Mouse (Mus musculus): ENCODE results near the gene Entpd8. TPM values are rescaled to one million over a fixed set of nuclear protein-coding genes. Genes with fewer than 3 reads are reported as not detected.

Entpd8 gene
- polyA plus RNA-seq, 1 experiment from 2014 or later, result not detected

GRCm38 (mm10) chr2:25122666-25123065 is 42.6 kb downstream of the Entpd8 start:
- Histone ChIP-seq H3K4me3 (ENCODE audit: low read depth, low read length) (no peak overlapping the region), H3K9ac (ENCODE audit: low read length) (no peak overlapping the region), H3K4me2 (ENCODE audit: low read depth, low read length, severe bottlenecking) (no peak overlapping the region), H3K27me3 (ENCODE audit: control insufficient read depth, insufficient read depth, low read length) (no peaks in the 10 kb centered on the region), H3K27ac (ENCODE audit: low read depth, low read length) (no peak overlapping the region), H3K9me3 (ENCODE audit: control insufficient read depth, low read length) (no peaks in the 10 kb centered on the region), H3K36me3 (ENCODE audit: control insufficient read depth, insufficient read depth, low read length) (no peaks in the 10 kb centered on the region), H3K4me1 (replicated peaks; ENCODE audit: control insufficient read depth, insufficient read depth, low read length) (peaks cover 26% of the 10 kb centered on the region)
- 77% methylated on average over 2 of the region's 2 CpGs for WGBS
- DNase-seq (ENCODE audit: low spot score), result no peak
- no peak for ATAC-seq (replicated peaks; ENCODE audit: low FRiP score)

- DNase-seq (ENCODE audit: low spot score) (no peak), ATAC-seq (replicated peaks; ENCODE audit: low FRiP score) (no peak)
- H3K4me1 ChIP-seq (replicated peaks; ENCODE audit: control insufficient read depth, insufficient read depth, low read length), result peaks cover 34% of the 10 kb centered on the region
- no peaks in the 10 kb centered on the region for H3K9me3 ChIP-seq (ENCODE audit: control insufficient read depth, low read length)
- H3K4me2 ChIP-seq (ENCODE audit: low read depth, low read length, severe bottlenecking), result no peak overlapping the region
- H3K27ac ChIP-seq (ENCODE audit: low read depth, low read length), result no peak overlapping the region
- H3K9ac ChIP-seq (ENCODE audit: low read length), result no peak overlapping the region
- no peaks in the 10 kb centered on the region for H3K27me3 ChIP-seq (ENCODE audit: control insufficient read depth, insufficient read depth, low read length)
- 91% methylated on average over 5 of the region's 5 CpGs for WGBS
- H3K4me3 ChIP-seq (ENCODE audit: low read depth, low read length), result no peak overlapping the region
- H3K36me3 ChIP-seq (ENCODE audit: control insufficient read depth, insufficient read depth, low read length), result no peaks in the 10 kb centered on the region
Measured at GRCm38 (mm10) chr2:25123527-25123926, 43.4 kb downstream of the Entpd8 start.

GRCm38 (mm10) chr2:25124411-25124810 is 44.3 kb downstream of the Entpd8 start:
- WGBS, result 86% methylated on average over 3 of the region's 3 CpGs
- H3K4me1 ChIP-seq (replicated peaks; ENCODE audit: control insufficient read depth, insufficient read depth, low read length), result peaks cover 43% of the 10 kb centered on the region

GRCm38 (mm10) chr2:25125146-25125545 is 45.0 kb downstream of the Entpd8 start:
- Histone ChIP-seq H3K27me3 (ENCODE audit: control insufficient read depth, insufficient read depth, low read length) (no peaks in the 10 kb centered on the region), H3K9ac (ENCODE audit: low read length) (no peak overlapping the region), H3K27ac (ENCODE audit: low read depth, low read length) (peak overlapping the region; percentile 99), H3K4me2 (ENCODE audit: low read depth, low read length, severe bottlenecking) (no peak overlapping the region), H3K4me1 (replicated peaks; ENCODE audit: control insufficient read depth, insufficient read depth, low read length) (peaks cover 46% of the 10 kb centered on the region), H3K36me3 (ENCODE audit: control insufficient read depth, insufficient read depth, low read length) (no peaks in the 10 kb centered on the region), H3K9me3 (ENCODE audit: control insufficient read depth, low read length) (no peaks in the 10 kb centered on the region), H3K4me3 (ENCODE audit: low read depth, low read length) (no peak overlapping the region)
- DNase-seq (ENCODE audit: low spot score) (peak; percentile 51), ATAC-seq (replicated peaks; ENCODE audit: low FRiP score) (no peak)
- WGBS, result 79% methylated on average over 6 of the region's 6 CpGs

More at GRCm38 (mm10) chr2:25124411-25124810, 44.3 kb downstream of the Entpd8 start:
- H3K27ac ChIP-seq (ENCODE audit: low read depth, low read length), result peak overlapping the region; percentile 99; the same call in 1 of the 2 replicates
- DNase-seq (ENCODE audit: low spot score) (peak; percentile 46), ATAC-seq (replicated peaks; ENCODE audit: low FRiP score) (no peak)
- no peaks in the 10 kb centered on the region for H3K9me3 ChIP-seq (ENCODE audit: control insufficient read depth, low read length)
- no peaks in the 10 kb centered on the region for H3K36me3 ChIP-seq (ENCODE audit: control insufficient read depth, insufficient read depth, low read length)
- no peak overlapping the region for H3K4me3 ChIP-seq (ENCODE audit: low read depth, low read length)
- H3K27me3 ChIP-seq (ENCODE audit: control insufficient read depth, insufficient read depth, low read length), result no peaks in the 10 kb centered on the region
- H3K9ac ChIP-seq (ENCODE audit: low read length), result no peak overlapping the region
- no peak overlapping the region for H3K4me2 ChIP-seq (ENCODE audit: low read depth, low read length, severe bottlenecking)

GRCm38 (mm10) chr2:25126011-25127010 is 46.2 kb downstream of the Entpd8 start:
- peak overlapping the region; percentile 30; the same call in 1 of the 2 replicates for H3K4me2 ChIP-seq (ENCODE audit: low read depth, low read length, severe bottlenecking)
- peak overlapping the region; percentile 99 for H3K27ac ChIP-seq (ENCODE audit: low read depth, low read length)
- peak; percentile 92 for ATAC-seq (replicated peaks; ENCODE audit: low FRiP score)
- no peaks in the 10 kb centered on the region for H3K36me3 ChIP-seq (ENCODE audit: control insufficient read depth, insufficient read depth, low read length)
- WGBS, result 5% methylated on average over 19 of the region's 19 CpGs
- H3K27me3 ChIP-seq (ENCODE audit: control insufficient read depth, insufficient read depth, low read length), result no peaks in the 10 kb centered on the region
- H3K4me3 ChIP-seq (ENCODE audit: low read depth, low read length), result no peak overlapping the region
- peak overlapping the region; percentile 44 for H3K9ac ChIP-seq (ENCODE audit: low read length)
- DNase-seq (ENCODE audit: low spot score), result peak; percentile 94
- H3K9me3 ChIP-seq (ENCODE audit: control insufficient read depth, low read length), result no peaks in the 10 kb centered on the region
- peaks cover 46% of the 10 kb centered on the region for H3K4me1 ChIP-seq (replicated peaks; ENCODE audit: control insufficient read depth, insufficient read depth, low read length)

GRCm38 (mm10) chr2:25127206-25127605 is 47.1 kb downstream of the Entpd8 start:
- Histone ChIP-seq H3K4me3 (ENCODE audit: low read depth, low read length) (no peak overlapping the region), H3K9ac (ENCODE audit: low read length) (peak overlapping the region; percentile 44; the same call in 1 of the 2 replicates), H3K4me1 (replicated peaks; ENCODE audit: control insufficient read depth, insufficient read depth, low read length) (peaks cover 46% of the 10 kb centered on the region), H3K27me3 (ENCODE audit: control insufficient read depth, insufficient read depth, low read length) (no peaks in the 10 kb centered on the region), H3K9me3 (ENCODE audit: control insufficient read depth, low read length) (no peaks in the 10 kb centered on the region), H3K4me2 (ENCODE audit: low read depth, low read length, severe bottlenecking) (no peak overlapping the region), H3K27ac (ENCODE audit: low read depth, low read length) (peak overlapping the region; percentile 99), H3K36me3 (ENCODE audit: control insufficient read depth, insufficient read depth, low read length) (no peaks in the 10 kb centered on the region)
- ATAC-seq (replicated peaks; ENCODE audit: low FRiP score), result 0 out of 2 replicates have a peak, but pooled peaks have one; percentile 5
- peak; percentile 77 for DNase-seq (ENCODE audit: low spot score)
- WGBS, result 36% methylated on average over 5 of the region's 5 CpGs

GRCm38 (mm10) chr2:25128072-25128471 is 48.0 kb downstream of the Entpd8 start:
- H3K27me3 ChIP-seq (ENCODE audit: control insufficient read depth, insufficient read depth, low read length), result no peaks in the 10 kb centered on the region
- DNase-seq (ENCODE audit: low spot score) (no peak), ATAC-seq (replicated peaks; ENCODE audit: low FRiP score) (no peak)
- H3K4me2 ChIP-seq (ENCODE audit: low read depth, low read length, severe bottlenecking), result no peak overlapping the region
- peaks cover 46% of the 10 kb centered on the region for H3K4me1 ChIP-seq (replicated peaks; ENCODE audit: control insufficient read depth, insufficient read depth, low read length)
- peak overlapping the region; percentile 99 for H3K27ac ChIP-seq (ENCODE audit: low read depth, low read length)
- H3K4me3 ChIP-seq (ENCODE audit: low read depth, low read length), result no peak overlapping the region
- H3K9ac ChIP-seq (ENCODE audit: low read length), result no peak overlapping the region; the same call in 1 of the 2 replicates
- H3K36me3 ChIP-seq (ENCODE audit: control insufficient read depth, insufficient read depth, low read length), result no peaks in the 10 kb centered on the region
- 85% methylated on average over 11 of the region's 11 CpGs for WGBS
- H3K9me3 ChIP-seq (ENCODE audit: control insufficient read depth, low read length), result no peaks in the 10 kb centered on the region

GRCm38 (mm10) chr2:25131601-25132000 is 51.5 kb downstream of the Entpd8 start:
- Histone ChIP-seq H3K9ac (ENCODE audit: low read length) (no peak overlapping the region), H3K9me3 (ENCODE audit: control insufficient read depth, low read length) (no peaks in the 10 kb centered on the region), H3K4me1 (replicated peaks; ENCODE audit: control insufficient read depth, insufficient read depth, low read length) (peaks cover 30% of the 10 kb centered on the region), H3K27ac (ENCODE audit: low read depth, low read length) (no peak overlapping the region), H3K36me3 (ENCODE audit: control insufficient read depth, insufficient read depth, low read length) (no peaks in the 10 kb centered on the region), H3K27me3 (ENCODE audit: control insufficient read depth, insufficient read depth, low read length) (no peaks in the 10 kb centered on the region), H3K4me3 (ENCODE audit: low read depth, low read length) (no peak overlapping the region), H3K4me2 (ENCODE audit: low read depth, low read length, severe bottlenecking) (no peak overlapping the region)
- no peak for DNase-seq (ENCODE audit: low spot score)
- no peak for ATAC-seq (replicated peaks; ENCODE audit: low FRiP score)
- 76% methylated on average over 9 of the region's 9 CpGs for WGBS

Data from forebrain, embryonic 11.5 days (tissue).